Mouse (Mus musculus): ENCODE data around the gene Bcl6.

The Bcl6 gene

DNA sequence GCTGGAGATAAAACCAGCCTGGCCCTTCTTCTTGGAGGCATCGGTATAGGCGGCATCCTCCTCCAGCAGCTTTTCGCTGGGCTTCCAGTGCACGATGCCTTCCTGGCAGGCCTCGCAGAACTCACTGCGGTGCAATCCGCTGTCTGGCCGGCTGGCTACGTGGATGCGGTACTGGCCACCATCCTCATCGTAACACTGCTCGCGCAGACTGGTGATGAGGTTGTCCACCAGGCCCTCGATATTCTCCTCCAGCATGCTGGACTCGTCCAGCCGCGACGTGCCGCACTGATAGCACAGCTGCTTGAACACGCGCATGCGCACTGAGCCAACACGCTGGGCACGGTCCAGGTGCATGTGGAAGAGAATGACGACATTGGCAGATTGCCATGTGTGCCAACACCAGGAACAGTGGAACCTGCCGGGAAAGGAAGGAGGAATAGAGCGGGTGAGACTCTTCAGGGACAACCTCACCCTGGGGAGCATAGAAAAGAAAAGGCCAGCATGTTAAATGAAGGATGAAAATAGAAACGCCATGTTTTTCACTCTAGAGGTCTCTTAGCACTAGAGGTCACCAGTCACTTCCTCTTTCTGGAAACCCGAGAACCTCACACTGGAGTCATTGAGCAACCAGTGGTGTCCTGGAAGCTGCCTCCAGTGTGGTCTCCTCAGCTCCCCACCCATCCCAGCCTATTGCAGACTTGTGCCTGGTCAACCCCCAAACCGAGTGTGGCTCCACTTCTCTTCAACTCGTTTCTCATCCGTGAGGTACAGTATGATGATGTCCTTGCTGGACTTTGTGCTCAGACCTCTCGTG, 61.1 kb downstream of the Bcl6 start:
- DNase-seq (ENCODE audit: low read depth): no peak

- DNase-seq (ENCODE audit: low read depth): no peak
Observed at GRCm38 (mm10) chr16:23922906-23923305, 65.7 kb downstream of the Bcl6 start.

DNA sequence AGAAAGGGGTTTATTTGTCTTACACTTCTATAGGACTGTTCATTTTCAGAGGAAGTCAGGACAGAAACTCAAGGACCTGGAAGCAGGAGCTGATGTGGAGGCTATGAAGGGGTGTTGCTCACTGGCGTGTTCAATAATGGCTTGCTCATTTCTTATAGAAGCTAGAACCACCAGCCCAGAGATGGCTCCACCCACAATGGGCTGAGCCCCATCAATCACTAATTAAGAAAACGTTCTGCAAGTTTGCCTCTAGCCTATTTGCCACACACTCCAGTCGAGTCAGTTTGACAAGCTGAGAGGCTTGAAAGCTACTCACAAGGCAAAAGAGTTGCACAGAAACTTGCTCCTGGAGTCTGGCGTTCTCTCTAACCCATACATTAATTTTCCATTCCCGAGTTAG, 67.0 kb downstream of the Bcl6 start:
- no peak for DNase-seq (ENCODE audit: low read depth)

DNA sequence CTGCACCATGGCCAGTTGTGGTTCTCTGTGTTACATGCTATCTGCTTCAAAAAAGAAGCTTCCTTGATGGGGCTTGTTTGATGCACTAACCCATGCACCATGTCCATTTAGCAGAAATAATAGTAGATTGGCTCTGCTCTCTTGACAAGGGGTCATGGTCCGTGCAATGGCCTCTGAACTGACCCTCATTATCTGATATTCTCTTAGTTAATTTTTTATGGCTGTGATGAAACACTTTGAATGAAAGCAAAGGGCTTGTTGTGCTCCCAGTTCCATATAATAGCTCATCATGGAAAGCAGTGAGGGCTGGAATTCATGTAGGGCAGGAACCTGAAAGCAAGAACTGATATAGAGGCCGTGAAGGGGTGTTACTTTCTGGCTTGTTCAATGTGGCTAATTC, 69.2 kb downstream of the Bcl6 start:
- DNase-seq (ENCODE audit: low read depth): no peak
